Mouse (Mus musculus) C2C12 (cell line): ENCODE measurements at regions not wholly inside any gene's neighbourhood (a gene's known extent, or its start where the extent isn't known, plus 50 kb on each side); places are given as distances from the start of the nearest gene placed in this dataset.

Experiments
- H3K27me3 ChIP-seq: one replicate; pipeline ENCODE4 v1.6.1; 2011; ENCODE audit not compliant: control insufficient read depth, insufficient read depth, insufficient read length
- H3K36me3 ChIP-seq: one replicate; pipeline ENCODE4 v1.6.1; 2011; ENCODE audit not compliant: control insufficient read depth, insufficient read depth
- H3K4me3 ChIP-seq: one replicate; pipeline ENCODE4 v1.5.1; 2011; ENCODE audit warnings: mild to moderate bottlenecking, control low read depth; ENCODE audit not compliant: poor library complexity, insufficient read depth, severe bottlenecking
- H3K79me2 ChIP-seq: one replicate; pipeline ENCODE4 v1.6.1; 2011; ENCODE audit not compliant: control insufficient read depth, insufficient read depth
- H3K79me3 ChIP-seq: one replicate; pipeline ENCODE4 v1.6.1; 2011; ENCODE audit warnings: low read depth, control low read depth
- H3ac ChIP-seq: one replicate; pipeline ENCODE3; 2011; ENCODE audit warnings: low read depth; ENCODE audit not compliant: control insufficient read depth, insufficient read length
- CEBPB ChIP-seq: IDR thresholded peaks from one replicate; pipeline ENCODE4 v1.6.1; 2011; ENCODE audit warnings: low read depth, mild to moderate bottlenecking, control low read depth, moderate library complexity
- CTCF ChIP-seq: IDR thresholded peaks from one replicate; pipeline ENCODE4 v1.5.1; 2011; ENCODE audit not compliant: control insufficient read depth, insufficient read depth, insufficient read length
- FOSL1 ChIP-seq: IDR thresholded peaks from one replicate; pipeline ENCODE4 v1.8.0; 2011; ENCODE audit warnings: mild to moderate bottlenecking, low read length; ENCODE audit not compliant: poor library complexity, insufficient read depth, severe bottlenecking
- MAX ChIP-seq: IDR thresholded peaks from one replicate; pipeline ENCODE4 v1.6.1; 2011; ENCODE audit warnings: mild to moderate bottlenecking, control low read depth
- MYOD1 ChIP-seq: IDR thresholded peaks from one replicate; pipeline ENCODE4 v1.6.1; 2011; ENCODE audit warnings: low read depth; ENCODE audit not compliant: control insufficient read depth, insufficient read length
- MYOG ChIP-seq: IDR thresholded peaks from one replicate; pipeline ENCODE4 v1.6.1; 2011; ENCODE audit not compliant: control insufficient read depth, insufficient read length; ENCODE audit errors: extremely low read depth
- USF1 ChIP-seq: IDR thresholded peaks from one replicate; pipeline ENCODE4 v1.6.1; 2011; ENCODE audit warnings: low read depth, mild to moderate bottlenecking, control low read depth, moderate library complexity

DNA sequence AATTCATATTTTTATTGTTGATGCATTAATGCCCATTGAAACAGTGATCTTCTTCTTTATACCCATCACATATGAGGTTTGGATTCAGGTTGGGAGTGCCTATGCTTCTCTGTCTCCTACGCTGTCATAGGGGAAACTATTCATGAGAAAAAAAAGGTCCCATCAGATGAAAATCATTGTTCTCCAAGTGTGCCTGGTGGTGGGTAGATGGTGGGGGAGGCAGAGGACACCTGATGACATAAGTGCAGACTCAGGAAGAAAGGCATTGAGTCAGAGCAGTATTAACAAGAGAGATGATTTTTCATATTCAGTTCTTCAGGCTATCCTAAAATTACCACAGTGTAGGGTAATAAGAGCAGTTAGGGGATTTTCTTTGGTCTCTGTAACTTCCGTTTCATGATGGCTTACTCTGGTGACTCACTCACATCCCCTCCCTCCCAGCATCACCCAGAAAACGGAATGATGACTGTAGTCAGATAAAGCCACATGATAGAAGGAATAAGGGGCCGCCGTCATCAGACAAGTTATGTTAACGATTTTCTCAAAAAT is 190.3 kb upstream of the Smarca2 start:
- TF ChIP-seq CTCF (no peak), MYOD1 (no peak)
- no peaks in the 10 kb centered on the region for H3K36me3 ChIP-seq
- no peaks in the 10 kb centered on the region for H3K79me3 ChIP-seq

DNA sequence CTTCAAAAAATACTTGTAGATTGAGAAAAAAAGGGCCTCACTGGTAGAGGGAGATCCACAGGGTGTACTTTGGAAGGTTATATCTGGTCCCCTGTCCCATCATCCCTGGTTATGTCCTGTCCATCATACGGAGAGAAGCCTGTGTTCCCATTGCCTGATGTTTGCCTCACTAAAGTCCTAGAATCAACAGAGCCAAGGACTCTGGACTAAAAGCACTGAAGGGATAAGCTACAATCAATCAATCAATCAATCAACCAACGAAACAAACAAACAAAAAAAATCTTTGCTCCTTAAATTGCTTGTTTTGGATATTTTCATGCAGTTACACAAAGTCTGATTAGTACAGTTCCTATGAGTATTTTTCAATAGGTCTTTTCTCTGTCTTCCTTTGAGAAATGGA is 185.1 kb upstream of the Smarca2 start:
- Histone ChIP-seq H3K79me2 (no peaks in the 10 kb centered on the region), H3K79me3 (no peaks in the 10 kb centered on the region), H3K36me3 (no peaks in the 10 kb centered on the region), H3ac (no peak overlapping the region), H3K4me3 (no peak overlapping the region), H3K27me3 (no peaks in the 10 kb centered on the region)
- no peak for TF ChIP-seq MYOD1
- no peak for TF ChIP-seq CTCF

More for the DNA sequence above, 190.3 kb upstream of the Smarca2 start:
- H3ac ChIP-seq = no peak overlapping the region
- H3K27me3 ChIP-seq = no peaks in the 10 kb centered on the region
- H3K4me3 ChIP-seq = no peak overlapping the region
- H3K79me2 ChIP-seq = no peaks in the 10 kb centered on the region

DNA sequence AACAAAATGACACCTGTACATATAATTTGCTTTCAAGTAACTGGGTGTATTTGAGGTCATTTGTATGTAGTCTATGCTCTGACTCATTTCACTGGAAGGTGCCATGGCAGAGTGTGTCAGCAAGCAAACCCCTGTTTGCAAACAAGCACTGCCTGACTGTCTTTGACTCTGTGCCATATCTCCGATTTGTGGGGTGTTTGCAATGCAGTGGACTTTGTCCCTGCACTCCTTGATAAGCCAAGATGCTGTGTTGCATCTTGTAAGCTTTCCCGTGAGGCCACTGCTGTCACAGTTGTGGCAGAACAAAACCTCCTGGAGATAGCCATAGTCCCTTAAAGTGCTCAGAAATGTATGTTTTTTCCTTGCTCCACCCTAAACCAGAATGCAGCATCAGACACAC is 165.7 kb upstream of the Smarca2 start:
- no peak overlapping the region for H3K4me3 ChIP-seq
- no peaks in the 10 kb centered on the region for H3K27me3 ChIP-seq
- H3K79me3 ChIP-seq = no peaks in the 10 kb centered on the region
- H3K36me3 ChIP-seq = no peaks in the 10 kb centered on the region
- no peak for TF ChIP-seq FOSL1
- no peak for TF ChIP-seq MAX
- TF ChIP-seq MYOD1 = no peak
- TF ChIP-seq USF1 = no peak
- no peak for TF ChIP-seq MYOG
- no peak for TF ChIP-seq CEBPB
- no peaks in the 10 kb centered on the region for H3K79me2 ChIP-seq
- no peak overlapping the region for H3ac ChIP-seq

DNA sequence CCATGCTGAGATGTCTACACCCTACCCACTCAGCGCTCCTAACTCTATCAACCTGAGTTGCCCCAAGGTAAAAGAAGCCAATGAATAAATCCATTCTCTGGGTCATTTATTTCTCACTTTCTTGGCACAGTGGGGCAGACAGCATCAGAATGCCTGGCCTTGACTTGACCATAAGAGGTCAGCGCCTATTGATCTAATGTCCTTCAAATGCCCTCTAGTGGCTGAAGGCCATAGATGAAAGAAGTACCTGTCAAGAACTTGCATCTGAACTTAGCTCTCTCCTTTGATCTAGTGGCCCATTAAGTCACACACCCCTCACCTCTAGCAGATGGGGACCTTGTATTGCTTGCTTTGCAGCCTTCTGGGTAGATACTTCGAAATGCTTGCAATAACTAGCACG is 159.5 kb upstream of the Smarca2 start:
- TF ChIP-seq USF1 = no peak
- TF ChIP-seq MYOD1 = no peak
- TF ChIP-seq CTCF = no peak
- no peak for TF ChIP-seq CEBPB
- TF ChIP-seq FOSL1 = no peak
- no peak for TF ChIP-seq MAX
- TF ChIP-seq MYOG = no peak
- H3K4me3 ChIP-seq = no peak overlapping the region
- H3K27me3 ChIP-seq = no peaks in the 10 kb centered on the region
- H3K36me3 ChIP-seq = no peaks in the 10 kb centered on the region
- no peaks in the 10 kb centered on the region for H3K79me3 ChIP-seq
- no peaks in the 10 kb centered on the region for H3K79me2 ChIP-seq
- no peak overlapping the region for H3ac ChIP-seq

DNA sequence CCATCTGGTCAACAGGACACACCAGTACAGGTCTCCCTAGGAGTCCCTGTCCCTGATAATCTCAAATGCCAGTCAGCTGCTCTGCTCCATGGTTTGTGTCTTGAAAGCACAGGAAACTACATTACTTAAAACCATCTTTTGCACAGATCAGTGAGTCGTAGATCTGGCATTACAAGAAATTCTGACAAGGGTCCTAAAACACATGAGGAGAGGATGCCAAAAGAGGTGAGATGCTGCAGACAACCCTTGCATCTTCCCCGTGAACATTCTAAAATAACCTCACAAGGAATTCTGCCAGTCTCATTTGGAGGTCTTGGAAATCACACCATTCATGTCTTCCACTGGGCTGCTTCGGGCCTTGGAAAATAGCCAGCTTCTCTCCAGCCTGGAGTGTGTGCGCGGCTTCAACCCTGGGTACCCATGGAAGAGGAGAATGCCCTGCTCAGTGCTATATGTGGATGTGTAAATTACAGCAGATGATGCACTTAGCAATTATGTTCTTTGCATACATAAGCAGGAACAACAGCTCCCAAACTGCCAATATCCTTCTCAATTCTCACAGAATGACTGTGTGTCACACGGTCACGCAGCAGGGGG is 157.3 kb upstream of the Smarca2 start:
- Histone ChIP-seq H3ac (no peak overlapping the region), H3K79me3 (no peaks in the 10 kb centered on the region), H3K79me2 (no peaks in the 10 kb centered on the region), H3K27me3 (no peaks in the 10 kb centered on the region), H3K4me3 (no peak overlapping the region), H3K36me3 (no peaks in the 10 kb centered on the region)
- TF ChIP-seq CEBPB (no peak), MYOD1 (no peak), MAX (no peak), CTCF (no peak), MYOG (no peak), USF1 (no peak), FOSL1 (no peak)

DNA sequence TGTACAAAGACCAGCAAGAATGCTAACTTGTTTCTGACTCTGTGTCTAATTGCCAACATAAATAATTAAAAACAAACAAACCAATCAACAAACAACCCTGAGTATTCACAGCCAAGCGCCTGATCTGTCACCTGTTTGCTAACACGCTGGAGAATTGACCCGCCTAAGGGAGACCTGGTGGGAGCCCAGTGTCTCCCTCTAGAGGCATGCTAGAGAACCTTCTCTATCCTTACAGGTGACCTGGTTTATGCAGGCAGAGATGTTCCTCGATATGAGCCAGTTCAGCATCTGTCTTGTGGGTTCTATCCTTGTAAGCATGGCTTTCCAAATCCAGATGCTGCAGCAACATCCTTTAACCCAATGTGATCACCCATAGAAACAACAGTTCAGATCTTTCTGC is 143.1 kb upstream of the Smarca2 start:
- Histone ChIP-seq H3ac (no peak overlapping the region), H3K79me2 (no peaks in the 10 kb centered on the region)
- TF ChIP-seq FOSL1 = no peak
- no peak for TF ChIP-seq CEBPB
- TF ChIP-seq MYOD1 = no peak
- TF ChIP-seq MYOG = no peak
- no peak for TF ChIP-seq CTCF

More for the DNA sequence above, 143.1 kb upstream of the Smarca2 start:
- Histone ChIP-seq H3K27me3 (no peaks in the 10 kb centered on the region), H3K36me3 (no peaks in the 10 kb centered on the region), H3K79me3 (no peaks in the 10 kb centered on the region), H3K4me3 (no peak overlapping the region)
